Mouse (Mus musculus) hindbrain, embryonic 10.5 days (tissue): ENCODE measurements at regions not wholly inside any gene's neighbourhood (a gene's known extent, or its start where the extent isn't known, plus 50 kb on each side); places are given as distances from the start of the nearest gene placed in this dataset.

Experiments
- DNase-seq: peaks from one replicate; pipeline ENCODE4 v3.0.0-alpha.2; 2017; ENCODE audit warnings: low spot score
- H3K27ac ChIP-seq: fragments of 300-500 bp; sonication (generic); 2 replicates; pipeline ENCODE4 v1.5.1; 2016; ENCODE audit warnings: mild to moderate bottlenecking, moderate library complexity
- H3K27me3 ChIP-seq: fragments of 300-500 bp; sonication (generic); 2 replicates; pipeline ENCODE4 v1.6.1; 2016; ENCODE audit warnings: mild to moderate bottlenecking; ENCODE audit not compliant: poor library complexity, insufficient read depth, severe bottlenecking
- H3K36me3 ChIP-seq: fragments of 300-500 bp; sonication (generic); 2 replicates; pipeline ENCODE4 v1.6.1; 2016; ENCODE audit warnings: mild to moderate bottlenecking, moderate library complexity
- H3K4me1 ChIP-seq: fragments of 300-500 bp; sonication (generic); replicated peaks from 2 replicates; pipeline ENCODE4 v1.6.1; 2016; ENCODE audit warnings: mild to moderate bottlenecking
- H3K4me3 ChIP-seq: fragments of 300-500 bp; sonication (generic); 2 replicates; pipeline ENCODE4 v1.5.1; 2016; ENCODE audit warnings: mild to moderate bottlenecking, moderate library complexity
- H3K9me3 ChIP-seq: fragments of 300-500 bp; sonication (generic); 2 replicates; pipeline ENCODE4 v1.6.1; 2016; ENCODE audit warnings: mild to moderate bottlenecking, moderate library complexity
- WGBS: fragments of 180-500 bp; shearing (Covaris S2); methylation state at CpG from one replicate; pipeline ENCODE4 v1.1.7; 2016; 5-methylcytosine and 5-hydroxymethylcytosine counted together

DNA sequence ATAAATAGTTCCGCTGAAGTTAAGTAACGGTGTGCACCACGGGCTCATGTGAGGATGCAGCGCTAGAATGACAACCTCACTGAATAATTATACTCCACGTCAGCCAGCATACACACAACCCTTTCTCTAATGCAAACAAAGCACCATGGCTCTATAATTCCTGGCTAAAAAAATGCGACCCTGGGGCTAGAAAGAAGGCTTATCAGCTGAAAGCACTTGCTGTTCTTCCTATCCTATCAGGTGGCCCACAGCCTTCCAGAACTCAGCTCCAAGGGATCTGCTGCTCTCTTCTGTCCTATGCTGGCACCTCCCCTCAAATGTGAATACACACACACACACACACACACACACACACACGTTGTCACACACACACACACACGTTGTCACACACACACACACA, 350.9 kb downstream of the Med10 start:
- H3K4me1 ChIP-seq, result peaks cover 14% of the 10 kb centered on the region
- H3K9me3 ChIP-seq, result no peaks in the 10 kb centered on the region
- DNase-seq, result no peak
- H3K36me3 ChIP-seq, result no peaks in the 10 kb centered on the region
- 83% methylated on average over 8 of the region's 8 CpGs for WGBS
- no peak overlapping the region for H3K4me3 ChIP-seq
- H3K27ac ChIP-seq, result no peak overlapping the region
- peaks cover 12% of the 10 kb centered on the region for H3K27me3 ChIP-seq

DNA sequence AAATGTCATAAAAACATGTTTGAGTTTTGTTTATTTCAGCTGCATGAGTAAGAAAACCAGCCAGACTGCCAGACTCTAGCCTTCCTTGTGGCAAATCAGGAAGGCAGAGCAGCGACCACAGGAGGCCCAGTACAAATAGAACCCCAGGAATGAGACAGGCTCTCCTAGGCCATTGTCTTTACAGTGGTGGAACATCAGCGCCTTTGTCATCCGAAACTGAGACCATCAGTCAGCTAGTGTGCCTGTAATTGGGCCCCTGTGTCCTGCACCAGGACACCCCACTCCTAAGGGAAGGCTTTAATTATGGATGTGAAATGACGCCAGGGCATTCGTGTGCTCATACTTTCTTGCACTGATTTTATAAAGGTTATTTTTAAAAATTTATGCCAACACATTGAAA, 353.4 kb downstream of the Med10 start:
- Histone ChIP-seq H3K36me3 (no peaks in the 10 kb centered on the region), H3K27me3 (peaks cover 2% of the 10 kb centered on the region; the same call in 1 of the 2 replicates), H3K4me3 (no peak overlapping the region), H3K27ac (no peak overlapping the region), H3K9me3 (no peaks in the 10 kb centered on the region), H3K4me1 (no peaks in the 10 kb centered on the region; the same call in 1 of the 2 replicates)
- WGBS, result 48% methylated on average over 5 of the region's 5 CpGs
- no peak for DNase-seq

DNA sequence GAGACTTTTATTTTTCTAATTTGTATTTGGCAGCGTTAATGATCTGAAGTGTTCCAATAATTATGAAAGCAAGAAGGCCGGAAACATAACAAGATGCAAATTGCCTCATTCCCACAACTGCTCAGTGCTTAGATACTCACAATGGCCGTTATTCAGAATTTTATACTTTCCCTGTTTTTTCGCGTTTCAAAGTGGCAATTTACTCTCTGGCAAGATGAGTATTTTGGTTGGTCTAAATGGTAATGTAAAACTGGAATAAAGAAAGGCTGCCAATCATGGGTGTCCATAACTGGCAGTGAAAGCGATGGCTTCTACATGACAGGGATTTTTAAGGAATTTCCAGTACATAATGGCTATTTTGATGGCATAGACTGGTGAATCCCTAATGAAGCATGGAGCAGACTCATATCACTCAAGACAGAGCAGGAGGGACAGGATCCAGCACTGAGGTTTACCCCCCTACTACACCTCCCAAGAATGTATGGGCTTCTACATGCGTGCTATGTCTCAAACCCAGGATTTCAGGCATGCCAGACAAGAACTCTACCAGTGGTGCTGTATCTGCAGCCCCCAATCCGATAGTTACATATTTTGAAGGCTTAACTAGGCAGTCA, 354.9 kb downstream of the Med10 start:
- 92% methylated on average over 8 of the region's 8 CpGs for WGBS
- Histone ChIP-seq H3K4me1 (no peaks in the 10 kb centered on the region; the same call in none of the 2 replicates), H3K9me3 (no peaks in the 10 kb centered on the region), H3K27me3 (no peaks in the 10 kb centered on the region), H3K4me3 (no peak overlapping the region), H3K27ac (no peak overlapping the region), H3K36me3 (no peaks in the 10 kb centered on the region)
- DNase-seq, result no peak

DNA sequence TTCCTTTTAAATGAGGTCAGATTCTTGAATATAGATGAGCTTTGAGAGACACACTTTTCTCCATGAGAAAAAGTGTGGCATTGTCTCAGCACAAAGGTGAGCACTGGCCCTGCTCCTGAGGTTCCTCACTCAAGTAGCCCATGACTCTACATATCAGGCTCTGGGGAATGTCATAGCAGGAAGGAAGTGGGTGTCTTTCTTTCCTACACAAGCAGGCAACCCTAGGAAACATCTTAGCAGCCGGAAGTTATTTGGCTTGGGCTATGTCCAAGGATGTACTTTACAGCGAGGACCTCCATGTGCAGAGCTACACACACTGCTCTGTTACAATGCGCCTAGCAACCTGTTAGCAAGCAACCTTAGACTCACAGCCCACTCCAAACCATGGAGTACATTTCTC, 356.9 kb downstream of the Med10 start:
- H3K9me3 ChIP-seq, result no peaks in the 10 kb centered on the region
- no peak overlapping the region for H3K27ac ChIP-seq
- no peak overlapping the region for H3K4me3 ChIP-seq
- H3K27me3 ChIP-seq, result no peaks in the 10 kb centered on the region
- WGBS, result 92% methylated on average over 3 of the region's 3 CpGs
- no peaks in the 10 kb centered on the region; the same call in none of the 2 replicates for H3K4me1 ChIP-seq
- DNase-seq, result no peak
- H3K36me3 ChIP-seq, result no peaks in the 10 kb centered on the region

DNA sequence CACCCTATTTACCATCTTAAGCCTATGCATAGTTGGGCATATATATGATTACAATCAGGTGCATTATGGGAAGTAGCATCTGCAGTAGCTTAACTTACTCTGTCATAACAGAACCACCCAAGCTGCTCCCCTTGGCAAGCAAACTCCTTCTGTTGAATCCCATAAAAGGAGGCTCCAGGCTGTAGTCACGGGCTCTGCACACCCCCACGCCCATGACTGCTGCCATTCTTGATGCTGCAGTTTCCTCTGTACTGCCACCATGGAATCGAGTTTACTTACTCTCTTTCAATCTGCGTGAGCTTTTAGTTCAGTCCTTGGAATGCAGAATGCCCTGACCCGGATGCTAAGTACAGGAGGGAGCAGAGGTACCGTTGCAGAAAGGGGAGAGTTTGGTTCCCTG, 357.4 kb downstream of the Med10 start:
- Histone ChIP-seq H3K27me3 (no peaks in the 10 kb centered on the region), H3K4me3 (no peak overlapping the region), H3K27ac (no peak overlapping the region), H3K9me3 (no peaks in the 10 kb centered on the region), H3K4me1 (no peaks in the 10 kb centered on the region; the same call in none of the 2 replicates), H3K36me3 (no peaks in the 10 kb centered on the region)
- 75% methylated on average over 6 of the region's 6 CpGs for WGBS
- no peak for DNase-seq

DNA sequence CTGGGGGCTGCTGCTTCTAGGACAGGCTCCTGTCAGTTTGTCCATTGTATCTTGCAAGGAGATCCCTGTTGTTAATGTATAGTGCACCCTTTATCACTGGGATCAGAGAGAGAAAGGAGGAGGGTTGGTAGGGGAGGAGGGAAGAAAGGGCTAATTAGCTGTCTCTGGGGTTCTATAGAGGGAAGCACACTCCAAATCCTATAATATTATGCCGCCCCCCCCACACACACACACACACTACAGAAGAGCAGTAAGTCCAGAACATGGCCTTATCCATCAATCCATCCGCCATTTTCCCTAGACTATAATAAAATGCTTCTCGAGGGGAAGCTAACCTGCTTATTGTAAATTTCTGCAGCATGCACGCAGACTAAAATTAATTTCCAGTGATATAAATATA, 359.9 kb downstream of the Med10 start:
- Histone ChIP-seq H3K9me3 (no peaks in the 10 kb centered on the region), H3K4me1 (no peaks in the 10 kb centered on the region; the same call in 1 of the 2 replicates), H3K27ac (no peak overlapping the region), H3K27me3 (no peaks in the 10 kb centered on the region), H3K4me3 (no peak overlapping the region), H3K36me3 (no peaks in the 10 kb centered on the region)
- no peak for DNase-seq
- 89% methylated on average over 4 of the region's 4 CpGs for WGBS

DNA sequence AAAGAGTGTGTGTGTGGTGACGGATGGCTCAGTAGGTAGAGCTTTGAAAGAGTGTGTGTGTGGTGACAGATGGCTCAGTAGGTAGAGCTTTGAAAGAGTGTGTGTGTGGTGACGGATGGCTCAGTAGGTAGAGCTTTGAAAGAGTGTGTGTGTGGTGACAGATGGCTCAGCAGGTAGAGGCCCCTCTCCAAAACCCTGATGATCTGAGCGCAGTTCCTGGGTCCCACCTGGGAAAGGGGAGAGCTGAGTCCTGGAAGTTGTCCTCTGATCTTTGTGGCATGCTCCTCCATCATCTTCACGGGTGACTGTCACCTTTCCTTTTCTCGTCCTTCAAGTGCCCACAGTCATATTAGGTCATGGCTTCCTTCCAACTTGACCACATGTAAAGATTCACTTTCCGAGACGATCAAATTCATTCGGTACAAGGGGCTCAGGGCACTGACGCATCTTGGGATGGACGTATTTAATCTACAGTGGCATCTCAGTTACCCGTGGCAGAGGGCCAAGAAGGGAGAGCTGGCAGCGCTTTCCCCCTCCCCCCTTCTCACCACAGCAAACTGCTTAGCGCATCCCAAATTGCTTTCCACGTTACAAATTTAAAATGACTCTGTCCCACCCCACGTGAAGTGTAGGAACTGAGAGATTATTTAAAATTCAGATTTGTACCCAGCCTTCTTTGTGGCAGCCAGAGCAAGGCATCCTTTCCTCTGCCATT, 363.5 kb downstream of the Med10 start:
- no peak overlapping the region for H3K27ac ChIP-seq
- DNase-seq, result no peak
- no peaks in the 10 kb centered on the region for H3K36me3 ChIP-seq
- 84% methylated on average over 15 of the region's 15 CpGs for WGBS
- no peaks in the 10 kb centered on the region; the same call in 1 of the 2 replicates for H3K4me1 ChIP-seq
- H3K9me3 ChIP-seq, result no peaks in the 10 kb centered on the region
- no peaks in the 10 kb centered on the region for H3K27me3 ChIP-seq
- no peak overlapping the region for H3K4me3 ChIP-seq

DNA sequence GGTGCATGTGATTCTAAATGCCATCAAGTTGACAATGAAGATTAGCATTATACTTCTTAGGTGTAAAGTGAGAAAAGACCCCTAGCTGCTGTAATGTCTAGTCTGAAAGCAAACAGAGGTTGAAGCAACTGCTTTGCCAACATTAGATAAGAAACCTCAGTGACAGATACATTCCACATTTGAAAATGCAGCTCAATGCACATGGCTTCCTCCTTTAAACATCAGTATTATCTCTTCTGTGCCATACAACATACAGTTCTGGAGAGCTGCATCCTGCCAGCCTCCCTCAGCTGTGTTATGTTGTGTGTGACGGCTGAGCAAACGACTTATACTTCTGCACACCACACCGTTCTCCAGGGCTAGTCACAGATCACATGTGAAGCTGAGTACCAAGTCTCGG, 365.6 kb downstream of the Med10 start:
- Histone ChIP-seq H3K36me3 (no peaks in the 10 kb centered on the region), H3K27ac (no peak overlapping the region), H3K4me1 (no peaks in the 10 kb centered on the region)

DNA sequence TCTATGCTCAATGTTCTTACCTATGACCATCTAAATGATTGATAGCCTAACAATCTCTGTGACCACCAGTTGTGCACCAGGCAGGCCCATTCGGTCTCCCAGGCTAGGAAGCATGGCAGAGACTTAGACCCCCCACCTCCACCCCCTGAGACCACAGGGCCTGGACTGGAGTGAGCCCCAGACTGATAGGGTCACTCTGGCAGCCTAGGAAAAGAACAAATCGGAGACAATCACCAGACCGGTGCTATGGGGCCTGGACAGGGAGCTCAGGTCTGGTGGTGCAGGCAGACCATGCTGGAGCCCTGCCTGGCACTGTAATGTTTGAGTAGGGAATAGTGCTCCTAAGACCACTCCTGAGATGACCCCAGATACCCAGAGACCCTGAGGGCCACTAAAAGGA, 366.7 kb downstream of the Med10 start:
- H3K4me3 ChIP-seq, result no peak overlapping the region
- no peak overlapping the region for H3K27ac ChIP-seq

More for the DNA sequence above, 365.6 kb downstream of the Med10 start:
- Histone ChIP-seq H3K27me3 (no peaks in the 10 kb centered on the region), H3K4me3 (no peak overlapping the region), H3K9me3 (no peaks in the 10 kb centered on the region)
- WGBS, result 92% methylated on average over 4 of the region's 4 CpGs
- no peak for DNase-seq

DNA sequence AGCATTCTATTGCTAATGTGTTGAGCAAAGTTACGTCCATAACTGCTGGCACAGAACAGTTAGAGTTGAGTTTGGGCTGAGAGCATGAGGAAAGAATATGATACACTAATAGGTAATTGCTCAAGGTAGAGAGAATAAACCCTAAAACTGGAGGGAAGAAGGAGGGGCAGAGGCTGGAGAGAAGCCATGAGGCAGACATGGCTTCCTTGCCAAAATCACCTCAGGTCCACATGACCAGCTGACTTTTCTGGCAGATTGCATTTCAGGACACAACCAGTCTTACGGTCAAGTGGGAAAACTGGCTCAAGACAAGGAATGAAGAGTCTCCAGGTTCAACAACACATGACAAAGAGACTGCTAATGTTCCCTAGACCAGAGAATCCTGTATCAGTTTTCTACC, 374.9 kb downstream of the Med10 start:
- H3K27ac ChIP-seq, result no peak overlapping the region
- H3K9me3 ChIP-seq, result no peaks in the 10 kb centered on the region
- no peaks in the 10 kb centered on the region for H3K4me1 ChIP-seq
- H3K36me3 ChIP-seq, result no peaks in the 10 kb centered on the region
- no peaks in the 10 kb centered on the region for H3K27me3 ChIP-seq
- WGBS, result 93% methylated on average over 2 of the region's 2 CpGs
- H3K4me3 ChIP-seq, result no peak overlapping the region
- DNase-seq, result no peak

More for the DNA sequence above, 366.7 kb downstream of the Med10 start:
- 95% methylated on average over 3 of the region's 3 CpGs for WGBS
- no peak for DNase-seq
- no peaks in the 10 kb centered on the region for H3K27me3 ChIP-seq
- no peaks in the 10 kb centered on the region for H3K36me3 ChIP-seq
- no peaks in the 10 kb centered on the region for H3K9me3 ChIP-seq
- H3K4me1 ChIP-seq, result no peaks in the 10 kb centered on the region

DNA sequence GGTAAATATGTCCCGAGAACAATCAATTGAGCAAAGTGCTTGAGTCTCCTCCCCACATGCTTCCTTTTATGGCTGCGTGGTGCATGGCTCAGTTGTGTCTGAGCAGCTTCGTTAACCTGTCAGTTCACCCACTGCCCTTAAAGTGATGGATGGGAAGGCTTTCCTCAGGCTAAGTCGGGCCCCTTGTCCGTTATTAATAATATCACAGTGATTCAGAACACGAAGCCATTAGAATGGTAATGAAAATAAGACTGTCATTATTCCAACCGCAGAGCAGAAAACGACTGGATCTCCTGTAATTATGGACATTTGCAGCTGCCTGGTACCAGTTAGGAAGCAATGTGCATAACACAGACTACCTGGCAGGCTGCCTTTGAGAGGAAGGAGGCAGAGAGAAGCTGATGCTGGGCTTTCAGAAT, 375.9 kb downstream of the Med10 start:
- no peaks in the 10 kb centered on the region for H3K27me3 ChIP-seq
- H3K9me3 ChIP-seq, result no peaks in the 10 kb centered on the region
- WGBS, result 64% methylated on average over 8 of the region's 8 CpGs
- no peak for DNase-seq
- no peak overlapping the region for H3K27ac ChIP-seq
- no peak overlapping the region for H3K4me3 ChIP-seq
- H3K36me3 ChIP-seq, result no peaks in the 10 kb centered on the region
- no peaks in the 10 kb centered on the region for H3K4me1 ChIP-seq

DNA sequence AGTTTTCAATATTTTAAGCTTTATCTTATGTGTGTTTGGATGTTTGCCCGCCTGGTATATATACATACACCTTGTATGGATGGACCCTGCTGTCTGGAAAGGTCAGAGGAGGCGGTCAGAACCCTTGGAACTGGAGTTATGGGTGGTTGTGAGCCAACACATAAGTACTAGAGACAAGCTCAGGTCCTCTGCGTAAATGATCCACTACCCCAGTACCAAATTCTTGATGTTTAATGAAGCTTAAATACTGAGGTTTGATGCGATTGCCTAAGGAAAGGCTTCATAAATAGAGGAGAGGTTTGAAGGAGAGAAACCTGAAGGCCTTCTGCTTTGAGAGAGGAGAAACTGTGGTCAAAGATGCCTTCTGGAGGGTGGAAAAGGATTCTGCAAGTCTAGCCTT, 388.8 kb downstream of the Med10 start:
- no peak for DNase-seq
- no peaks in the 10 kb centered on the region for H3K4me1 ChIP-seq
- H3K4me3 ChIP-seq, result no peak overlapping the region
- no peak overlapping the region for H3K27ac ChIP-seq
- no peaks in the 10 kb centered on the region for H3K9me3 ChIP-seq
- H3K27me3 ChIP-seq, result no peaks in the 10 kb centered on the region
- no peaks in the 10 kb centered on the region for H3K36me3 ChIP-seq
- 90% methylated on average over 4 of the region's 4 CpGs for WGBS

DNA sequence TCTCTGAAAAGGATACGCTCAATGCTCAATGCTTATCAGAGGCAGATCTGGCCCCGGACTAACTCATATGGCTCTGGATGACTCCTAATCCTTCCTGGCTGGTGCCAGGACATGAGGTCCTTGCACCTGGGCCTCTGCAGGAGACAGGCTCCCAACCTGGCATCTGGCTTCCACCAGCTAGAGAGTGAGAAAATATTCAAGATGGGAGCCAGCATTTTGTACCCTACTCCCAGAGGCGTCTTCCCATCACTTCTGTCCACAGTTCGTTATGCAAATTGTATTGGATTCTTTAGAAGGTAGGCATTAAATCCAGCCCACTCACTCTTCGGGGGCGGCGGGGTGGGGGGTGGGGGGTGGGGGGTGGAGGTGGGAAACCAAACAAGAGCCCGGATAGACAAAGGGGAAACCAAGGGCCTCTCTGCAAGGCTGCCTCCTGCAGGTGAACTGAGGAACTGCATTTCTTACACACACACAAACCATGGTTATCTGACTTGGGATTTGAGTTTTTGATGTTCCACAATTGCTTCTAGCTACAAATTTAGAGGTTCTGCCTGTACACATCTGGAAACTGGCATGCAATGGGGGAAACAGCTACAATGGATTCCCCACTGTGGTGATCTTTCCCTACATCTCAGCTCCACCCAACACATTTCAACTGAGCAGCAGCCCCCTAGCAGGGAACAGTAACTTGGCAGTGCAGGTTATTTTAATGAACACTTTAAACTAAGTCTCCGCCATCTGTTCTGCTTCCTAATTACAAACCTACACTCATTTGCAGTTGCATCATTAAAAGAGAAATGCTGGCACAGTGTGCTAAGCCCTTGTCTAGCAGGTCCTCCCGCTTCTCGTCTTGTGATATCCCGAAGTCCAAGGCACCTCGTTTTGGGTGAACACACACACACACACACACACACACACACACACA, 390.2 kb downstream of the Med10 start:
- Histone ChIP-seq H3K4me1 (no peaks in the 10 kb centered on the region), H3K4me3 (no peak overlapping the region), H3K27me3 (no peaks in the 10 kb centered on the region), H3K27ac (no peak overlapping the region), H3K36me3 (no peaks in the 10 kb centered on the region), H3K9me3 (no peaks in the 10 kb centered on the region)
- WGBS, result 89% methylated on average over 13 of the region's 13 CpGs
- DNase-seq, result no peak
